Mouse (Mus musculus): ENCODE results near the gene Rbpjl. TPM values are rescaled to one million over a fixed set of nuclear protein-coding genes. Genes with fewer than 3 reads are reported as not detected.

The Rbpjl gene
- polyA plus RNA-seq, 1 experiment from 2014 or later, result not detected

- Histone ChIP-seq H3K9me3 (ENCODE audit: control insufficient read depth, low read length) (no peaks in the 10 kb centered on the region), H3K9ac (ENCODE audit: low read length) (no peak overlapping the region), H3K4me2 (ENCODE audit: low read depth, low read length, severe bottlenecking) (no peak overlapping the region), H3K4me3 (ENCODE audit: low read depth, low read length) (no peak overlapping the region), H3K4me1 (replicated peaks; ENCODE audit: control insufficient read depth, insufficient read depth, low read length) (0 out of 2 replicates have a peak, but pooled peaks cover 5% of the 10 kb centered on the region), H3K27ac (ENCODE audit: low read depth, low read length) (no peak overlapping the region), H3K27me3 (ENCODE audit: control insufficient read depth, insufficient read depth, low read length) (no peaks in the 10 kb centered on the region), H3K36me3 (ENCODE audit: control insufficient read depth, insufficient read depth, low read length) (no peaks in the 10 kb centered on the region)
- no peak for ATAC-seq (replicated peaks; ENCODE audit: low FRiP score)
- no peak for DNase-seq (ENCODE audit: low spot score)
- WGBS, result 56% methylated on average over 5 of the region's 5 CpGs
These were observed 32.5 kb downstream of the Rbpjl start for GRCm38 (mm10) chr2:164435216-164436090.

GRCm38 (mm10) chr2:164436215-164436913 is 33.4 kb downstream of the Rbpjl start:
- H3K27ac ChIP-seq (ENCODE audit: low read depth, low read length), result no peak overlapping the region
- no peak overlapping the region for H3K9ac ChIP-seq (ENCODE audit: low read length)
- peaks cover 3% of the 10 kb centered on the region; the same call in 1 of the 2 replicates for H3K4me1 ChIP-seq (replicated peaks; ENCODE audit: control insufficient read depth, insufficient read depth, low read length)

GRCm38 (mm10) chr2:164436961-164437360 is 34.0 kb downstream of the Rbpjl start:
- H3K9ac ChIP-seq (ENCODE audit: low read length), result no peak overlapping the region
- WGBS, result 54% methylated on average over 3 of the region's 3 CpGs
- DNase-seq (ENCODE audit: low spot score), result no peak
- H3K27me3 ChIP-seq (ENCODE audit: control insufficient read depth, insufficient read depth, low read length), result peaks cover 2% of the 10 kb centered on the region; the same call in 1 of the 2 replicates
- no peak overlapping the region for H3K4me2 ChIP-seq (ENCODE audit: low read depth, low read length, severe bottlenecking)
- H3K36me3 ChIP-seq (ENCODE audit: control insufficient read depth, insufficient read depth, low read length), result no peaks in the 10 kb centered on the region
- no peak overlapping the region for H3K27ac ChIP-seq (ENCODE audit: low read depth, low read length)
- H3K4me3 ChIP-seq (ENCODE audit: low read depth, low read length), result no peak overlapping the region
- ATAC-seq (replicated peaks; ENCODE audit: low FRiP score), result no peak
- peaks cover 5% of the 10 kb centered on the region; the same call in 1 of the 2 replicates for H3K4me1 ChIP-seq (replicated peaks; ENCODE audit: control insufficient read depth, insufficient read depth, low read length)
- H3K9me3 ChIP-seq (ENCODE audit: control insufficient read depth, low read length), result no peaks in the 10 kb centered on the region

More at GRCm38 (mm10) chr2:164436215-164436913, 33.4 kb downstream of the Rbpjl start:
- ATAC-seq (replicated peaks; ENCODE audit: low FRiP score) (no peak), DNase-seq (ENCODE audit: low spot score) (no peak)
- no peaks in the 10 kb centered on the region for H3K9me3 ChIP-seq (ENCODE audit: control insufficient read depth, low read length)
- H3K27me3 ChIP-seq (ENCODE audit: control insufficient read depth, insufficient read depth, low read length), result peaks cover 2% of the 10 kb centered on the region; the same call in 1 of the 2 replicates
- H3K4me2 ChIP-seq (ENCODE audit: low read depth, low read length, severe bottlenecking), result no peak overlapping the region
- H3K36me3 ChIP-seq (ENCODE audit: control insufficient read depth, insufficient read depth, low read length), result no peaks in the 10 kb centered on the region
- H3K4me3 ChIP-seq (ENCODE audit: low read depth, low read length), result no peak overlapping the region
- WGBS, result 17% methylated on average over 8 of the region's 8 CpGs

GRCm38 (mm10) chr2:164437710-164438109 is 34.8 kb downstream of the Rbpjl start:
- no peak for ATAC-seq (replicated peaks; ENCODE audit: low FRiP score)
- DNase-seq (ENCODE audit: low spot score), result no peak
- Histone ChIP-seq H3K4me2 (ENCODE audit: low read depth, low read length, severe bottlenecking) (no peak overlapping the region), H3K9me3 (ENCODE audit: control insufficient read depth, low read length) (no peaks in the 10 kb centered on the region), H3K4me3 (ENCODE audit: low read depth, low read length) (no peak overlapping the region), H3K9ac (ENCODE audit: low read length) (no peak overlapping the region), H3K36me3 (ENCODE audit: control insufficient read depth, insufficient read depth, low read length) (no peaks in the 10 kb centered on the region), H3K27ac (ENCODE audit: low read depth, low read length) (no peak overlapping the region), H3K27me3 (ENCODE audit: control insufficient read depth, insufficient read depth, low read length) (peaks cover 2% of the 10 kb centered on the region; the same call in 1 of the 2 replicates), H3K4me1 (replicated peaks; ENCODE audit: control insufficient read depth, insufficient read depth, low read length) (peaks cover 5% of the 10 kb centered on the region; the same call in 1 of the 2 replicates)
- WGBS, result 85% methylated on average over 6 of the region's 6 CpGs

GRCm38 (mm10) chr2:164438257-164438656 is 35.3 kb downstream of the Rbpjl start:
- Histone ChIP-seq H3K9me3 (ENCODE audit: control insufficient read depth, low read length) (no peaks in the 10 kb centered on the region), H3K27ac (ENCODE audit: low read depth, low read length) (no peak overlapping the region), H3K4me1 (replicated peaks; ENCODE audit: control insufficient read depth, insufficient read depth, low read length) (peaks cover 6% of the 10 kb centered on the region; the same call in 1 of the 2 replicates), H3K4me3 (ENCODE audit: low read depth, low read length) (no peak overlapping the region), H3K27me3 (ENCODE audit: control insufficient read depth, insufficient read depth, low read length) (peaks cover 2% of the 10 kb centered on the region; the same call in 1 of the 2 replicates), H3K9ac (ENCODE audit: low read length) (no peak overlapping the region), H3K36me3 (ENCODE audit: control insufficient read depth, insufficient read depth, low read length) (no peaks in the 10 kb centered on the region), H3K4me2 (ENCODE audit: low read depth, low read length, severe bottlenecking) (no peak overlapping the region)
- WGBS, result 72% methylated on average over 8 of the region's 8 CpGs
- ATAC-seq (replicated peaks; ENCODE audit: low FRiP score), result no peak
- no peak for DNase-seq (ENCODE audit: low spot score)

- no peak overlapping the region for H3K4me3 ChIP-seq (ENCODE audit: low read depth, low read length)
- ATAC-seq (replicated peaks; ENCODE audit: low FRiP score), result no peak
- no peaks in the 10 kb centered on the region for H3K9me3 ChIP-seq (ENCODE audit: control insufficient read depth, low read length)
- no peak overlapping the region for H3K27ac ChIP-seq (ENCODE audit: low read depth, low read length)
- H3K27me3 ChIP-seq (ENCODE audit: control insufficient read depth, insufficient read depth, low read length), result peaks cover 5% of the 10 kb centered on the region; the same call in 1 of the 2 replicates
- H3K9ac ChIP-seq (ENCODE audit: low read length), result no peak overlapping the region
- 84% methylated on average over 3 of the region's 3 CpGs for WGBS
- H3K4me1 ChIP-seq (replicated peaks; ENCODE audit: control insufficient read depth, insufficient read depth, low read length), result peaks cover 11% of the 10 kb centered on the region
- no peaks in the 10 kb centered on the region for H3K36me3 ChIP-seq (ENCODE audit: control insufficient read depth, insufficient read depth, low read length)
- no peak overlapping the region for H3K4me2 ChIP-seq (ENCODE audit: low read depth, low read length, severe bottlenecking)
- no peak for DNase-seq (ENCODE audit: low spot score)
These were observed 36.1 kb downstream of the Rbpjl start for GRCm38 (mm10) chr2:164439001-164439421.

GRCm38 (mm10) chr2:164440314-164440713 is 37.4 kb downstream of the Rbpjl start:
- Histone ChIP-seq H3K9ac (ENCODE audit: low read length) (no peak overlapping the region), H3K4me1 (replicated peaks; ENCODE audit: control insufficient read depth, insufficient read depth, low read length) (peaks cover 11% of the 10 kb centered on the region), H3K9me3 (ENCODE audit: control insufficient read depth, low read length) (no peaks in the 10 kb centered on the region), H3K27ac (ENCODE audit: low read depth, low read length) (no peak overlapping the region), H3K36me3 (ENCODE audit: control insufficient read depth, insufficient read depth, low read length) (no peaks in the 10 kb centered on the region), H3K27me3 (ENCODE audit: control insufficient read depth, insufficient read depth, low read length) (peaks cover 5% of the 10 kb centered on the region; the same call in 1 of the 2 replicates), H3K4me2 (ENCODE audit: low read depth, low read length, severe bottlenecking) (no peak overlapping the region), H3K4me3 (ENCODE audit: low read depth, low read length) (no peak overlapping the region)
- ATAC-seq (replicated peaks; ENCODE audit: low FRiP score) (no peak), DNase-seq (ENCODE audit: low spot score) (no peak)
- 81% methylated on average over 5 of the region's 5 CpGs for WGBS

- H3K27ac ChIP-seq (ENCODE audit: low read depth, low read length), result no peak overlapping the region
- ATAC-seq (replicated peaks; ENCODE audit: low FRiP score) (no peak), DNase-seq (ENCODE audit: low spot score) (no peak)
- H3K36me3 ChIP-seq (ENCODE audit: control insufficient read depth, insufficient read depth, low read length), result no peaks in the 10 kb centered on the region
- H3K9me3 ChIP-seq (ENCODE audit: control insufficient read depth, low read length), result no peaks in the 10 kb centered on the region
- H3K4me2 ChIP-seq (ENCODE audit: low read depth, low read length, severe bottlenecking), result no peak overlapping the region
- 40% methylated on average over 8 of the region's 8 CpGs for WGBS
- peaks cover 11% of the 10 kb centered on the region for H3K4me1 ChIP-seq (replicated peaks; ENCODE audit: control insufficient read depth, insufficient read depth, low read length)
- H3K4me3 ChIP-seq (ENCODE audit: low read depth, low read length), result no peak overlapping the region
- peaks cover 5% of the 10 kb centered on the region; the same call in 1 of the 2 replicates for H3K27me3 ChIP-seq (ENCODE audit: control insufficient read depth, insufficient read depth, low read length)
- H3K9ac ChIP-seq (ENCODE audit: low read length), result no peak overlapping the region
These were observed 38.2 kb downstream of the Rbpjl start for GRCm38 (mm10) chr2:164441155-164441554.

Data from forebrain, embryonic 11.5 days (tissue).